Mouse (Mus musculus): ENCODE data around the gene Cpsf7. TPM values are rescaled to one million over a fixed set of nuclear protein-coding genes. Genes with fewer than 3 reads are reported as not detected.

Gene Cpsf7
- total RNA-seq, 2 experiments from 2014 or later, result 90.2 to 90.6 TPM

Other genes with a start within 250 kb of the Cpsf7 start
- 1 to 10 TPM; 5.2 to 6.4 TPM for gene Dagla, start 220.4 kb upstream of the Cpsf7 start, total RNA-seq (2021)
- 10 to 100 TPM; 46.1 to 47.4 TPM for gene Syt7, start 136.2 kb upstream of the Cpsf7 start, total RNA-seq (2021)
- 1 to 10 TPM; 4.4 to 4.5 TPM for gene Lrrc10b, start 67.8 kb upstream of the Cpsf7 start, total RNA-seq (2021)
- gene Ppp1r32, start 42.3 kb upstream of the Cpsf7 start, total RNA-seq (2021), result 1 to 10 TPM in 1 of 2 experiments, under 1 TPM in 1; 0.87 to 1.9 TPM
- gene Sdhaf2, start 876 bp downstream of the Cpsf7 start, total RNA-seq (2021), result 10 to 100 TPM; 53.5 to 54.1 TPM
- 10 to 100 TPM; 15.8 to 19.1 TPM for gene Tmem216, start 31.0 kb downstream of the Cpsf7 start, total RNA-seq (2021)
- gene Cyb561a3, start 51.9 kb downstream of the Cpsf7 start, total RNA-seq (2021), result 10 to 100 TPM; 14.7 to 17.3 TPM
- 10 to 100 TPM; 16.2 to 16.8 TPM for gene Tmem138, start 52.1 kb downstream of the Cpsf7 start, total RNA-seq (2021)
- 100 to 1,000 TPM; 353 to 388 TPM for gene Ddb1, start 80.1 kb downstream of the Cpsf7 start, total RNA-seq (2021)
- 10 to 100 TPM; 41.2 to 62.6 TPM for gene Tkfc, start 80.4 kb downstream of the Cpsf7 start, total RNA-seq (2021)
- 1 to 10 TPM; 2.2 to 4.9 TPM for gene Vwce, start 108.9 kb downstream of the Cpsf7 start, total RNA-seq (2021)
- gene Pga5, start 152.8 kb downstream of the Cpsf7 start, total RNA-seq (2021), result under 1 TPM in 1 of 2 experiments, not detected in 1; 0.56 TPM
- gene Vps37c, start 163.5 kb downstream of the Cpsf7 start, total RNA-seq (2021), result 10 to 100 TPM; 27.0 to 28.6 TPM
- gene Cd5, start 213.7 kb downstream of the Cpsf7 start, total RNA-seq (2021), result under 1 TPM; 0.22 to 0.34 TPM

All from adrenal gland, postnatal 4 days (tissue).